Mouse (Mus musculus) cortical plate, adult 2 months (tissue): ENCODE results near the gene Pex6. TPM values are rescaled to one million over a fixed set of nuclear protein-coding genes. Genes with fewer than 3 reads are reported as not detected.

ENCODE experiments used
- H3K27ac ChIP-seq: fragments of 200-500 bp; 2 replicates; pipeline ENCODE4 v1.5.1; 2012; ENCODE audit warnings: low read length, control low read depth, inconsistent platforms; ENCODE audit not compliant: insufficient read depth
- H3K4me1 ChIP-seq: fragments of 200-500 bp; 2 replicates; pipeline ENCODE4 v1.6.1; 2011; ENCODE audit warnings: low read length; ENCODE audit not compliant: control insufficient read depth, insufficient read depth
- H3K4me3 ChIP-seq: fragments of 200-500 bp; 2 replicates; pipeline ENCODE4 v1.5.1; 2011; ENCODE audit warnings: mild to moderate bottlenecking, low read length, control low read depth; ENCODE audit not compliant: insufficient read depth
- CTCF ChIP-seq: fragments of 200-500 bp; IDR thresholded peaks from 2 replicates; pipeline ENCODE4 v1.5.1; 2011; ENCODE audit warnings: mild to moderate bottlenecking, control low read depth, low read length; ENCODE audit not compliant: insufficient read depth; ENCODE audit errors: extremely low read depth
- POLR2A ChIP-seq: fragments of 200-500 bp; IDR thresholded peaks from 2 replicates; pipeline ENCODE4 v1.6.1; 2011; ENCODE audit warnings: mild to moderate bottlenecking, low read length, control low read depth; ENCODE audit not compliant: insufficient read depth; ENCODE audit errors: extremely low read depth
- polyA plus RNA-seq: library from polyadenylated mRNA; depleted of rRNA; stranded (reverse); fragments of >200 nt; gene quantifications from 2 replicates; pipeline ENCODE4 v1.2.3, GENCODE M21; 2012

The Pex6 gene
- polyA plus RNA-seq, 1 experiment = 48.4 TPM

- H3K4me3 ChIP-seq = peak overlapping the region; percentile 64
- no peak overlapping the region for H3K27ac ChIP-seq
- TF ChIP-seq POLR2A (no peak), CTCF (no peak)
- H3K4me1 ChIP-seq = peaks cover 4% of the 10 kb centered on the region
Measured at GRCm38 (mm10) chr17:46711612-46712271, 479 bp downstream of the Pex6 start.

- peaks cover 4% of the 10 kb centered on the region for H3K4me1 ChIP-seq
- peak overlapping the region; percentile 64; the same call in 1 of the 2 replicates for H3K4me3 ChIP-seq
- no peak overlapping the region for H3K27ac ChIP-seq
- TF ChIP-seq POLR2A (no peak), CTCF (no peak)
Measured at GRCm38 (mm10) chr17:46712442-46712841, 1.2 kb downstream of the Pex6 start.

GRCm38 (mm10) chr17:46713849-46714248 lies 2.6 kb downstream of the Pex6 start:
- H3K27ac ChIP-seq = no peak overlapping the region
- H3K4me1 ChIP-seq = peaks cover 4% of the 10 kb centered on the region
- no peak overlapping the region for H3K4me3 ChIP-seq
- TF ChIP-seq CTCF (no peak), POLR2A (no peak)

GRCm38 (mm10) chr17:46714756-46715481 lies 3.7 kb downstream of the Pex6 start:
- no peak for TF ChIP-seq POLR2A
- no peak for TF ChIP-seq CTCF
- no peak overlapping the region for H3K27ac ChIP-seq
- no peak overlapping the region for H3K4me3 ChIP-seq
- H3K4me1 ChIP-seq = peaks cover 4% of the 10 kb centered on the region

GRCm38 (mm10) chr17:46721077-46721476 lies 9.8 kb downstream of the Pex6 start:
- Histone ChIP-seq H3K4me3 (no peak overlapping the region), H3K4me1 (no peaks in the 10 kb centered on the region), H3K27ac (no peak overlapping the region)
- no peak for TF ChIP-seq POLR2A
- TF ChIP-seq CTCF = no peak

GRCm38 (mm10) chr17:46724477-46725084 lies 13.3 kb downstream of the Pex6 start:
- no peak overlapping the region for H3K27ac ChIP-seq
- TF ChIP-seq POLR2A = no peak
- no peak for TF ChIP-seq CTCF
- H3K4me1 ChIP-seq = no peaks in the 10 kb centered on the region
- no peak overlapping the region for H3K4me3 ChIP-seq

- H3K4me3 ChIP-seq = no peak overlapping the region
- TF ChIP-seq POLR2A = no peak
- TF ChIP-seq CTCF = peak; percentile 43
- H3K27ac ChIP-seq = no peak overlapping the region
- no peaks in the 10 kb centered on the region for H3K4me1 ChIP-seq
Measured at GRCm38 (mm10) chr17:46725273-46725672, 14.0 kb downstream of the Pex6 start.

GRCm38 (mm10) chr17:46725731-46726645 lies 14.7 kb downstream of the Pex6 start:
- Histone ChIP-seq H3K27ac (no peak overlapping the region), H3K4me3 (no peak overlapping the region), H3K4me1 (no peaks in the 10 kb centered on the region)
- TF ChIP-seq CTCF (no peak), POLR2A (no peak)

- no peak overlapping the region for H3K4me3 ChIP-seq
- TF ChIP-seq CTCF = no peak
- TF ChIP-seq POLR2A = no peak
- H3K4me1 ChIP-seq = no peaks in the 10 kb centered on the region
- H3K27ac ChIP-seq = no peak overlapping the region
Measured at GRCm38 (mm10) chr17:46727271-46727670, 16.0 kb downstream of the Pex6 start.
